Mouse (Mus musculus) erythroblast, adult 5-6 weeks (primary cell): ENCODE results near the gene AB124611. TPM values are rescaled to one million over a fixed set of nuclear protein-coding genes. Genes with fewer than 3 reads are reported as not detected.
"Not testable (repeated sequence)": the region's sequence is repeated elsewhere in the genome, so short reads cannot be mapped to it uniquely, and the experiment has no call there.

Experiments used
- ATAC-seq: replicated peaks from 2 replicates; pipeline ENCODE4 v1.8.0; 2016; ENCODE audit warnings: moderate number of reproducible peaks, mild to moderate bottlenecking, moderate TSS enrichment, inconsistent platforms; ENCODE audit not compliant: poor library complexity, low FRiP score, severe bottlenecking
- total RNA-seq, 2 experiments: library from RNA; stranded (forward) in 1 of 2; stranded (reverse) in 1 of 2; fragments of 150-400 nt in 1 of 2; fragments of 200-764, 138-1000 nt in 1 of 2; gene quantifications; 2 replicates each; pipeline versions ENCODE4 v1.2.3 to v1.2.4; 2015 to 2017; ENCODE audit warnings: low replicate concordance in 2 of 2

The AB124611 gene
- total RNA-seq (2015; ENCODE audit: low replicate concordance): 37.3 and 39.5 TPM in 2 replicates
- total RNA-seq (2017; ENCODE audit: low replicate concordance): 39.3 and 42.3 TPM in 2 replicates

DNA sequence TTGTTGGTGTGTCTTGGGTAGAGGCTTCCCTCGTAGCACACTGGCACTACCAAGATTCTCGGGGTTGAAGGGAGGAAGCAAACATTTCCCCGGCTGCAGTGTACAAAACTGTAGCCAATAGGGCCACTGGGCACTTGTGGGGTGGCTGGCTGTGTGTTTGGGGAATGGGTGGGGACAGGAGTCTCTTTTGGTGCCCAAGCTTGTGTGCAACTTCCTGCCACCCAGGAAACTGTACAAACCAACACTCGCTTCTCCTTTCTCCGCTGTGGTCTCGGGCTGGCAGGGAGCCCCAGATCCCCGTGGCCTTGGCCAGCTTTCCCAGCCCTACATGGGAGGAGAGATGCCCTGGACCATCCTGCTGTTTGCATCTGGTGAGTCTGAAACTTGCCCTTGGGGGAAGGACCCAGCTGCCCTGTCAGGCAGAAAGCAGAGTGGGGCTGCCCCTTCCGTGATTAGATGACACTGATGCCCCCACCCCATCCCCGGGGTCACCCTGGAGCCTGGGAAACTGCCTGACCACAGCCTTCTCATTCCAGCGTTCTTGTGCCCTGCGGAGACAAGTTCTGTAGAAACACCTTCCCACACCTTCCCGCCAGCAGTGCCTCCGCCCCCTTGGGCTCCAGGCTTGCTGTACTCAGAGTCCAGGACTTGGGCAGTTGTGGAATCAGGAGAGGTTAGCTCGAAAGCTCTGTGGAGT lies at the start of gene AB124611:
Gene AB124611 (plus strand): TSS at position 240 of the 697 bp plus-strand sequence.
- no peak for ATAC-seq

DNA sequence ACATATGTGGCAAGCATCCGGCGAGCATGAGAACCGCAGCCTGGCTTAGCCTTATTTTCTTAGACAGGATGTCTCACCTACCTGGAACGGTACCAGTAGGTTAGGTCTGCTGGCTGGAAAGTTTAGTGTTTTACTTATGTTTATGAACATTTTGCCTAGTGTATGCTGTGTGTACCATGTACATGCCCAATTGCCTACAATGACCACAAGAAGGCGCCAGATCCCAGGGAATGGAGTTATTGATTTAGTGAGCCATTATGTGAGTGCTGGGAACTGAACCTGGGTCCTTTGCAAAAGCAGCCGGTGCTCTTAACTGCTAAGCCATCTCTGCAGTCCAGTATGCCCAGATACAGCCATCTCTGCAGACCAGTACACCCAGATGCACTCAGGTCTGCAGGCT lies 48.3 kb upstream of the AB124611 start:
- ATAC-seq: no peak

DNA sequence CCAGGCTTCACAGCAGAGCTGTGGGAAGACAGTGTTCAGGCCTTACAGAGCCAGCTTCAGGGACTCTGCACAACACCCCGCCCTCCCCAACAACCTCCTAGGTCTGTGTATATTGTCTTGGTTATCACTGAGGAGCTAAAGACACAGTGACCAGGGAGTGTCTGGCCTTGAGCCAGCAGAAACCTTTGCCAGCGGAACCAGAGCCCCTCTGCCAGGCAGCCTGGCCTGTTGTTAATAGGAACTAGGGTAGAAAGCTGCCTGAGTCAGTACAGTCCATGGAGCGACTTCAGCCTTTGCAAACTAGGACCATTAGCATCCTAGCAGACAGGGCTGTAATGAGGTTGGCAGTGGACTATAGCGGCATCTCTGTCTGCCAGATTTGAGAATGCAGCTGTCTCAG lies 41.9 kb upstream of the AB124611 start:
- no peak for ATAC-seq

DNA sequence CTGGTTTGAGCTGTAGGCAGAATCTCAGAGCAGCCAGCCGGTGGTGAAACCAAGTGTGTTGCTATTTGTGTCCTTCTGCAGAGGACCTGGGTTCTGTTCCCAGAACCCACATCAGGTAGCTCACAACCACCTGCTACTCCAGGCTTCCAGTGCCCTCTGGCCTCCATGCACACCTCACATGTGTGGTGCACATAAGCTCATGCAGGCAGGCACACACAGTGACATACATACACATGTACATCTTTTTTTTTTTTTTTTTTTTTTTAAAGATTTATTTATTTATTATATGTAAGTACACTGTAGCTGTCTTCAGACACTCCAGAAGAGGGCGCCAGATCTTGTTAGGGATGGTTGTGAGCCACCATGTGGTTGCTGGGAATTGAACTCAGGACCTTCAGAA lies 37.7 kb upstream of the AB124611 start:
- not testable (repeated sequence) for ATAC-seq

DNA sequence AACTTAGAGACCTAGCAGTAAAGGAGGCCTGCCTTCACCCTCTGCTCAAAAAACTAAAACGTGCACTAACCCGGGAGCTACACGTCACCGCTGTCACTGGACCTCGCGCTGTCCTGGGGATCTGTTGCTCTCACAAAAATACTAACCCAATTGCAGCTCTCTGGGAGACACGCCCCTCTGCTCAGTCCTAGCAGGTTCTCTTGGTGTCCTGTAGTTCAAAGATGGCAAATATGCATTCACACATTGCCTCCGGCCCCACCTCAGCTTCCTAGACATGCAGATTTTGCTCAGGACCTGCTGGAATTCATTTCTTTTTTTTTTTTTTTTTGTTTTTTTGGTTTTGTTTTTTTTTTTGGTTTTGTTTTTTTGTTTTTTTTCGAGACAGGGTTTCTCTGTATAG lies 35.3 kb upstream of the AB124611 start:
- ATAC-seq: no peak

DNA sequence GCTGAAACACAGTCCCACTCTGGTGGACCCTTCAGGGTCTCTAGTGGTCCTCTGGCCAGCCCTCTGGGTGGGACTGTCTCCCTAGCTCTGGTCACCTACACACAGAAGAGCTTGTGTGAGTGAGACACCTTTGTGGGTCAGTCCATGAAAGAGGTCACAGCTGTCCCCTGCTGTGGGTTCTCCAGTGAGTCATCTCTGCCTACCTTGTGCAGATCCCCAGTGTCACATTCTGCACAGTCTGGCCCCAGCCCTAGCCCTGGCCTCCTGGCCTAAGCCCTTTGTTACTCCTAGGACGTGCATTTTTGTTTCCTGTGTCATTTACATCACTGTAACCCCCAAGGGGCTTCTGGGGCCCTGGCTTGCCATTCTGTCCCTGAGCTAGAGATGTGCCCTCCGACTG lies 32.1 kb upstream of the AB124611 start:
- no peak for ATAC-seq

DNA sequence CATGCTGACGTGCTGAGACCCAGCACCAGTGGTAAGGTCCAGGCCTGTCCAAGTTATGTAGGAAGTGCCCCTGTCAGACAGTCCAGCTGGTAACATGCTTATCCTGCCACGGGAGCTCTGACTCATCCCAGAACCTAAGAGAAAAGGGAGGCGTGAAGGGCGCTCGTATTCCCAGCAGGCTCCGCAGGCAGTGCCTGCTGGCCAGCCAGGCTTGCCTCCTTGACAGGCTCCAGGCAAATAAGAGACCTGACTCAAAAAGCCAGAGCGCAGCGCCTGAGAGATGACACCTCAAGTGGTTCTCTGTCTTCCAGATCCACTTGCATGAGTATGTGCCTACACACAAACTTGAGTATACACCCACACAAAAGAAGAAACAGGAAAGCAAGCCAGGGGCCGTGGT lies 31.2 kb upstream of the AB124611 start:
- no peak for ATAC-seq

DNA sequence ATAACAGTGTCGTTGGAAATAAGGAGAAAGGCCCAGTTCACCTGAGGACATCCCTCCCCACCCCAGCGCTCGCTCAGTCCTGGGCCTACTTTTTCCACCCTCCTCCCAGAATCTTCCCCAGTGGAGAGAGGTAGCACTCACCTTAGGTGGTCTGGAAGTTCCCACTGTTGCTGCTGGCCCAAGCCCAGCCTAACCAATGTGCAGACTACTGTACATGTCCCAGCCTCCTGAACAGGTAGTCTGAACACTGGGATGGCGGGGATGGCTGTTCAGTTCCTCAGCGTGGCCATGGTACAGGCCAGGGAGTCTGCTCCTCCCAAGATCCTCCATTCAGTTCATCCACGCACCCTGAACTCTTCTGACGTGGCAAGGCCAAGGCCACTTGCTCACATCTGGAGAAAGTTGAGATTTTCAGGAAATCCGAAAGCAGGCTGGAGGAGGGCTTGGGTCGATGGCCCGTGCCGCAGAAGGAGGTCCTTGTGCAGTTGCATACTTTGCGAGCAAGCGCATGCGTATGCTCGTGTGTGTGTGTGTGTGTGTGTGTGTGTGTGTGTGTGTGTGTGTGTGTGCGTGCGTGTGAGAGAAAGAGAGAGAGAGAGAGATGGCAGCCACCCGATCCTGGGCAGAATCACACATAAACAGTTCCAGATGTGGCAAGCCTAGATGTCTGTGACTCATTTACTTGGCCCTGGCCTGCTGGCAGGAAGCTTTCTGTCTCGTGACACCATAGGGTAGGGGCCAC lies 29.5 kb upstream of the AB124611 start:
- no peak for ATAC-seq

DNA sequence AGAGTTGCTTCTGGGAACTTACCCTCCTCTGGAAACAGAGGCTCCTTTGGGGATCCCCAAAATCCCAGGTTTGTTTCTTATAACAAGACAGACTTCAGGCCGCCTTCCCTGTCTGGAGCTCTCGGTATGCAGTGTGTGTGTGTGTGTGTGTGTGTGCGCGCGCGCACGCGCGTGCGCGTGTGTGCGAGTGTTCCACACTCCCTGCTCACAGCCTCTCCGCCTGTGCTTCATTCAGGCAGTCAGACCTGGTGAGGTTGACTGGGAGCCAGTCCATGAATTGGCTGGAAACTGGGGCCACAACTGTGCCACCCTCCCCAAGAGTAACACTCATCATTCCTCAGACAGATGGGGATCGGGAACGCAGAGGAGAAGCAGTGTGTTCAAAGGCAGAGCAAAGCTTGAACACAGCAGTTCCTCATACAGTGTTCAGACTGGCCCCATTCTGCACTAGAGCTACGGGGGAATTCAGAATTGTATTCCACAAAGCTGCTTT lies 28.9 kb upstream of the AB124611 start:
- ATAC-seq: no peak

DNA sequence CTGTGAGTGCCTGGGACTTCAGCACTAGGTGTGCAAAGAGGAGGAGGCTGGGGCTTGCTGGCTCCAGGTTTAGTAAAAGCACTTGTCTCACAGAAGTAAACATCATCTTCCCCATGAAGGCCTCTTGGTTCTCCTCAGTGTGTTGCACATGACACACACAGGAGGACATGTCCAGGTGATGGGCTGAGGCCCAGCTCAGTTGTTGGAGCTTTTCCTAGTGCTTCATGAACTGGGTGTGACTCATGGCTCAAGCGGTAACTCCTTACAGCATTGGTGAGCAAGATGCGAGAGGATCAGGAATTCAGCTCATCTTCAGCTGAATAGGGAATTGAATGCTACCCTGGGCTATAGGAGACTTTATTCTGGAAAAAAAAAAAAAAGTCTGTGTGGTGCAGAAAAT lies 28.3 kb upstream of the AB124611 start:
- ATAC-seq: no peak

DNA sequence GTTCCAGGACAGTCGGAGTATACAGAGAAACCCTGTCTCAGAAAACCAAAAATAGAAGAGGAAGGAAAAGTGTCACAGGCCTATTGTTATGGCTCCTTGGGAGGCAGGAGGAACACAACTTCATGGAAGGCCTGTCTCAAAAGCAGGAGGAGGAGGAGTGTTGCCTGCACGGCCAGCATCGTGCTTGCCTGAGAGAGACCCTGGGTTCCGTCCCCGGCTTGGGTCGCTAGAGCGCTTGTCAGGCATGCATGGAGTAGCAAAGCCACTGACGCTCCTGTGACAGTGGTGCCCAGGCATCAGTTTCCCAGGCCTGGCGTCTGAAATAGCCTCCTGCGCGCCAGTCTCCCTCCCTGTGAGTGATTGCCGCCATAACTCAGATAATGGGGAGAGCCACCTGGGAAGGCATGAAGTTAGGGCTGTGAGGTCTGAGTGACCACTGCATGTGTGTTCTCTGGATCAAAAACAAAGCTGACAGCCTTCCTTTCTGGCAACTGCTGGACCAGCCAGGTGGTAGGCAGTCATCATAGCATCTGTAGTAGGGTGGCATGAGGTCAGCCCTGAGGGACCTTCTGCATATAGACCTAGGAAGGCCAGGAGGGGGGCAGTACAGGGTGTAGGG lies 27.6 kb upstream of the AB124611 start:
- ATAC-seq: no peak

DNA sequence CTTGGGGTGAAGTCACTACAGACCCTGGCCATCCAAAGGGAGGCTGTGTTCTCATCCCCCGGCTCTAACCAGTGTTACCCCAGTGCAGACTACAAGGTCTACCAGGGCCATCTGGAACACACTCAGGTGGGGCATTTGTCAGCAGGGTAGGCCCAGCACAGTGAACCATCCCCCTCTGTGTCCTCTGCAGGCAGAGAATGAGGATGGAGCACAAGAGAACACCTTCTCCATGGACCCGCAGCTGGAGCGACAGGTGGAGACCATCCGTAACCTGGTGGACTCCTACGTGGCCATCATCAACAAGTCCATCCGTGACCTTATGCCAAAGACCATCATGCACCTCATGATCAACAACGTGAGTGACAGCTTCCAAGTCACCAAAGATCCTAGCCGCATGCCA lies 22.6 kb upstream of the AB124611 start:
- ATAC-seq: no peak

DNA sequence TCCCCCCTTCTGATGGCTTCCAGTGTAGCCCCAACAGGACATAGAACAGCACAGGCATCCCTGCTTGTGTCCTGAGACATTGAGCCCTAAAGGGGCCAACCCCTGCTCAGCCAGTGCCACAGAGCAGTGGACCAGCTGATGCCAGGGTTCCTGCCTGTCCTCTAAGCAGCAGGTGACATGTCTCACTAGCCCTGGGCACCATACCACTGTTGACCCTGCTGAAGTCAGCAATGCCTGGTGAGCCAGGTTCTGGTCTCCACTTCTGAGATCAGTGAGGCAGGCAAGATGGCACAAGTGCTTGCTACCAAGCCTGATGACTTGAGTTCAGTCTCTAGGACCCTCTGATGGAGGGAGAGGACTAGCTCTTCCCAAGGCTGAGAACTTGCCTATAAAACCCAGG lies 20.2 kb upstream of the AB124611 start:
- no peak for ATAC-seq

DNA sequence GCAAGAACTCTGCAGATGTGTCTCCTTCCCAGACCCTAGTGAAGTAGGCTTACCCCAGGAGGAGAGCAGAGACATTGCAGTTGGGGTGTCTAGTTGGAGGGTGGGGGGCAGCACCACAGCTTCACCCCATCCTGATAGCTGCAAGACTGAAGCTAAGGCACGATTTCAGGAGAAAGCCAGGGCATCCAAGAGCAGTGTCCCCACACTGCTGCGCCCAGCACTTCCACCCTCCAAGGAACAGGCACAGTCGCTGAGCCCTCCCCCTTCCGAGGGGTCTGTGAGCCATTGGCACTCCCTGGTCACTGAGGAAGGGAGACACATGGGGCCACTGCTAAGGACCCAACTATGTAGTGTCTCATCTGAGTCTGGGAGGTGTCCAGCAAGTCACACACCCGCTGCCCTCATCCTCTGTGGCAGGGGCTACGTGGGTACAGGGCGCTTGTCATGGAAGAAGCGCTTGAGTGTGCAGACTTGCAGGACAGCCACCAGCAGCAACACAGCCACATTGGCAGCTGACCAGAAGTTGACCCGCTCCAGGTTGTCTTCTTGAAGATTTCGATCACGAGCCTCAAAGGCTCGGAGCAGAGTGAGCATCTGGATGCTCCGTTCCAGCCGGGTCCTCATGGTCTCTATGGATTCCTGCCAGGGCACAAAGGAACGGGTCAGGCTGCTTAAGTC lies 18.1 kb upstream of the AB124611 start:
- ATAC-seq: no peak

DNA sequence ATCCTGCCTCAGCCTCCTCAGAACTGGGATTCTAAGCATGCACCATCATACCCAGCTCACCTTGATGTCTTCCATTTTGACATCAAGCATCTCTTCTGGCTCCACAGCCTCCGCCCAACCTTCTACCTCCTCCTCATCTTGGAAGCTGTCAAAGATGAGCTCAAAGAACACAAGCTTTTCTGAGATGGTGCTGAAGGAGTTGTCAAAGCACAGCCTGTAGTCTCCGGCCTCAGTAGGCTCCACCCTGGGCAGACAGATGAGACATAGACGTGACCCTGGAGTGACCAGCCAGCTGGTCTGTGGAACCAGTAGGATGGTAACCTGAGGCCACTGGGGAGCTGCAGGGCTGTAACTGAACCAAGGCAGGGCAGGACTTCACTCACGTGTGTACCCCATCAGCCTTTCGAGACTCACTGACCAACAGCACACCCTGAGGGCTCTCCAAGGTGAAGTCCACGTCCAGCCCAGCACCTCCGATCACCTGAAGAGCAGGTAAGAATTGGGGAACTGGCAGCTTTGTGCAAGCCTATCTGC lies 17.0 kb upstream of the AB124611 start:
- no peak for ATAC-seq

DNA sequence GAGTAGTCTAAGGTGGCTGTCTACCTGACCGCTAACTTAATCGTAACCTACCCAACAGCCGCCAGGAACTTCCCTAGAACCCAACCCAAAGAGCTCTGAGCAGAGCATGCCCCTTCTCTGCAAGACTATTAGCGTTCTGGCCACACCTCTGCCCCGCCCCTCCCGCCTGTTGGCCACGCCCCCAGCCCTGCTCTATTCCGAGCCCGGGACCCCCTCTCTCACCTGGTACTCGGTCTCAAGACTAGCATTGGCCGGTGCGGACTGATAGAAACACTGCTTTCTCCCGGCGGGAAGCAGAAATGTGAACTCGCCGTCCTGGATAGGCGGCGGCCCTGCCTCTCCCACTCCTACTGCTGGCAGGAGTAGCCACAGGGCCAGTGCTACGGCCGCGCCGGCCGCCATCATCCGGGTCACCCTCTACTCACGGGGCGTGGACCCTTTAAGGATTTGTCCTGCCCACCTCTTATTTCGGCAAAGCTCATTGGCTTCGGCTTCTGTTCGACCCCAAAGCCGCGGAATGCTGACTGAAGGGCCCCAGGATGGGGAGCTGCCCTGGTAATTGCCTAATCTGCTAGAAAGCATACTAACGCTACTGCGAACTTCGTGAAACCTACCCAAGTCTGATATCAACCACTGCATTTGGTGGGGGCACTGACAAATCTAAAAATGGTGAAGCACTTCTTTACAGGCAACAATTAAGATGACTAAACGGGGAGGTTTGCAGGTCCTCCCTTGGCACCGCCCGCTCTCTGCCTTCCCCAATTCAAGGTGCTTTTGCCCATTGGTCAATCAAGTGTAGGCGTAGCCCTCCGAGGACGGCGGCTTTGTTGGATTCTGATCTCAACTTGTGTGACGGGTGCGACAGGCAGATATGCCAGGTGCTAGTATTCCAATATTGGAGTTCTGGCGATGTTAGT lies 15.9 kb upstream of the AB124611 start, which contains the start of gene Tmed1:
Gene Tmed1 (minus strand): TSS at position 481 of the 917 bp plus-strand sequence.
- ATAC-seq: peak; percentile 83

DNA sequence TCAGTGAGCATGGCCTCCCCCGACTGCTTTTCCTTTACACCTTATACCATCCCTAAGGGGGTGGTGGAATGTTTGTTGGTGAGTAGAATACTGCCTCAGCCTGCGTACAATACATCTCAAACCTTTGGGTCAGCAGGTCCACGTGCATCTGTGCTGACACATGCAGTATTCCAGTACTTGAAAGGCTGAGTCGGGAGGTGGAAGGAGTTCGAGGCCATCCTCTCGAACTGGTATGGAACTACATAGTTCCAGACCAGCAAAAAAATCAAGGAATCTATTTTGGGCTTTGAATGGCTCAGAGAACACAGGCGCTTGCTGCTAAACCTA lies 15.3 kb upstream of the AB124611 start:
- no peak for ATAC-seq

DNA sequence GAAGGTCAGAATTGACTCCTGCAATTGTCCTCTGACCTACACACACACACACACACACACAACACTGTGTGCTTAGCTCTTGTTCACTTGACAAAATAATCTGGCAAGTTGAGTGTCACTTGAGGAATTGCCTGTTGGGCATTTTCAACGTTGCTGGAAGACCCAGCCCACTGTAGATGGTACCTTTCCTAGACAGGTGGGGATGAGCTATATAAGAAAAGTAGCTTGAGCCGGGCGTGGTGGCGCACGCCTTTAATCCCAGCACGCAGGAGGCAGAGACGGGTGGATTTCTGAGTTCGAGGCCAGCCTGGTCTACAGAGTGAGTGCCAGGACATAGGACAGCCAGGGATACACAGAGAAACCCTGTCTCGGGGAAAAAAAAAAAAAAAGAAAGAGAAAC lies 14.9 kb upstream of the AB124611 start:
- no peak for ATAC-seq

DNA sequence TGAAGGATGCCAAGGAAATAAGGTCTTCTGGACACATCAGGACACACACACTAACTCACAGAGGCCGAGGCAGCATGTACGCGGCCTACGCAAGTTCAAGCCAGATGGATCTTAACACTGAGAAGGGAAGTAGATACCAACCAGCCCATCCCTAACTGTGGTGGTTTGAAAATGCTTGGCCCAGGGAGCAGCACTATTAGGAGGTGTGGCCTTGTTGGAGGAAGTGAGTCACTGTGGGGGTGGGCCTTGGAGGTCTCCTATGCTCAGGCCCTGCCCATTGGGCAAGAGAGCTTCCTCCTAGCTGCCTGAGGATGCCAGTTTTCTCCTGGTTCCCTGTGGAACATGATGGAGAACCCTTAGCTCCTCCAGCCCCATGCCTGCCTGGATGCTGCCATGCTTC lies 12.5 kb upstream of the AB124611 start:
- no peak for ATAC-seq
